32 mouse cellular contexts compared by ENCODE assay signal in genomic region chr10:49432825-49433224, GRCm38 (mm10).
"Had no signal": no experiment of that assay in that cellular context is flagged by ENCODE, and none has a peak within 500 bp of the region (broad histone marks: within the 10 kb centered on the region; RNA-seq: fewer than 3 reads in every experiment).

No protein-coding gene starts in this region.

- H3K4me3 ChIP-seq: heart, embryonic 10.5 days; heart, embryonic 12.5 days; heart, embryonic 13.5 days; heart, embryonic 15.5 days; hindbrain, embryonic 10.5 days; hindbrain, embryonic 12.5 days; hindbrain, embryonic 13.5 days; hindbrain, embryonic 15.5 days; kidney, embryonic 15.5 days; layer of hippocampus, adult 2 months; left cerebral cortex, adult 2 months had no signal

- DNase-seq: heart, postnatal 10 days; heart, postnatal 14 days; heart, postnatal 36 days; heart, postnatal 4 days; kidney, adult 11 months; kidney, adult 18-20 months; kidney, adult 2 months; kidney, adult 8-10 months; kidney, adult 9 months; kidney, postnatal 10 days; kidney, postnatal 14 days; kidney, postnatal 25 days; kidney, postnatal 36 days; kidney, postnatal 4 days; layer of hippocampus, adult 9-11 months; layer of hippocampus, postnatal 36 days had no signal

- H3K36me3 ChIP-seq: heart, embryonic 10.5 days; heart, embryonic 12.5 days; heart, embryonic 13.5 days; heart, embryonic 15.5 days; hindbrain, embryonic 10.5 days; hindbrain, embryonic 12.5 days; hindbrain, embryonic 13.5 days; hindbrain, embryonic 15.5 days; kidney, embryonic 15.5 days had no signal

- H3K27ac ChIP-seq: heart, embryonic 10.5 days; heart, embryonic 13.5 days; heart, embryonic 15.5 days; hindbrain, embryonic 10.5 days; hindbrain, embryonic 12.5 days; hindbrain, embryonic 13.5 days; hindbrain, embryonic 14.5 days; hindbrain, embryonic 15.5 days; hindbrain, postnatal 0 days; kidney, embryonic 15.5 days; kidney, postnatal 0 days; layer of hippocampus, adult 2 months; left cerebral cortex, adult 2 months had no signal

- ATAC-seq: hindbrain, postnatal 0 days; inflammation-experienced regulatory T-cells, adult 6 months had no signal

- H3K4me2 ChIP-seq: heart, embryonic 11.5 days; heart, embryonic 12.5 days; heart, embryonic 13.5 days; heart, embryonic 15.5 days; hindbrain, embryonic 12.5 days; hindbrain, embryonic 13.5 days; hindbrain, embryonic 14.5 days; hindbrain, embryonic 15.5 days; kidney, embryonic 15.5 days had no signal

- H3K27me3 ChIP-seq: heart, embryonic 12.5 days; heart, embryonic 13.5 days; heart, embryonic 15.5 days; hindbrain, embryonic 12.5 days; hindbrain, embryonic 13.5 days; hindbrain, embryonic 15.5 days; kidney, embryonic 15.5 days had no signal

- H3K9ac ChIP-seq: heart, embryonic 12.5 days; heart, embryonic 13.5 days; heart, embryonic 15.5 days; hindbrain, embryonic 12.5 days; hindbrain, embryonic 13.5 days; hindbrain, embryonic 14.5 days; hindbrain, embryonic 15.5 days; kidney, embryonic 15.5 days had no signal

- H3K9me3 ChIP-seq: heart, embryonic 10.5 days; heart, embryonic 12.5 days; heart, embryonic 13.5 days; heart, embryonic 15.5 days; hindbrain, embryonic 10.5 days; hindbrain, embryonic 12.5 days; hindbrain, embryonic 13.5 days; hindbrain, embryonic 15.5 days; kidney, embryonic 15.5 days had no signal

- H3K4me1 ChIP-seq: heart, embryonic 10.5 days; heart, embryonic 12.5 days; heart, embryonic 13.5 days; heart, embryonic 15.5 days; hindbrain, embryonic 10.5 days; hindbrain, embryonic 12.5 days; hindbrain, embryonic 13.5 days; hindbrain, embryonic 15.5 days; kidney, embryonic 15.5 days had no signal
